Mouse (Mus musculus): ENCODE results near the gene Srrd. TPM values are rescaled to one million over a fixed set of nuclear protein-coding genes. Genes with fewer than 3 reads are reported as not detected.

Srrd gene
- total and polyA plus RNA-seq, 2 experiments from 2014 or later = 52.2 to 67.9 TPM

GRCm38 (mm10) chr5:112370236-112370813 is 27.5 kb upstream of the Srrd start:
- 76% methylated on average over 12 of the region's 12 CpGs for WGBS
- H3K27ac ChIP-seq (ENCODE audit: low read depth, low read length) = peak overlapping the region; percentile 83
- ATAC-seq = no peak

GRCm38 (mm10) chr5:112369326-112369725 is 26.5 kb upstream of the Srrd start:
- H3K9me3 ChIP-seq (ENCODE audit: low read length) = no peaks in the 10 kb centered on the region
- WGBS = 83% methylated on average over 13 of the region's 13 CpGs
- no peaks in the 10 kb centered on the region for H3K27me3 ChIP-seq (ENCODE audit: insufficient read depth, low read length)
- peaks cover 11% of the 10 kb centered on the region; the same call in 1 of the 2 replicates for H3K4me1 ChIP-seq (ENCODE audit: insufficient read depth)
- no peak overlapping the region for H3K27ac ChIP-seq (ENCODE audit: low read depth, low read length)
- 0 out of 2 replicates have a peak overlapping the region, but pooled peaks have one; percentile 3 for H3K9ac ChIP-seq
- no peak for DNase-seq
- no peak for ATAC-seq
- H3K4me3 ChIP-seq (ENCODE audit: low read depth, low read length) = no peak overlapping the region
- no peak overlapping the region for H3K4me2 ChIP-seq (ENCODE audit: low read depth)
- no peak for TF ChIP-seq CTCF (IDR thresholded peaks at IDR 0.05; ENCODE audit: low read depth)
- peaks cover 72% of the 10 kb centered on the region for H3K36me3 ChIP-seq (ENCODE audit: insufficient read depth)

More at GRCm38 (mm10) chr5:112370236-112370813, 27.5 kb upstream of the Srrd start:
- no peak overlapping the region for H3K9ac ChIP-seq
- H3K27me3 ChIP-seq (ENCODE audit: insufficient read depth, low read length) = no peaks in the 10 kb centered on the region
- no peak overlapping the region for H3K4me3 ChIP-seq (ENCODE audit: low read depth, low read length)
- peaks cover 11% of the 10 kb centered on the region; the same call in 1 of the 2 replicates for H3K4me1 ChIP-seq (ENCODE audit: insufficient read depth)
- no peak overlapping the region for H3K4me2 ChIP-seq (ENCODE audit: low read depth)
- TF ChIP-seq CTCF (IDR thresholded peaks at IDR 0.05; ENCODE audit: low read depth) = no peak
- H3K36me3 ChIP-seq (ENCODE audit: insufficient read depth) = peaks cover 71% of the 10 kb centered on the region
- no peak for DNase-seq
- H3K9me3 ChIP-seq (ENCODE audit: low read length) = no peaks in the 10 kb centered on the region

- H3K27ac ChIP-seq (ENCODE audit: low read depth, low read length) = no peak overlapping the region
- DNase-seq = peak; percentile 24
- WGBS = 70% methylated on average over 10 of the region's 10 CpGs
- H3K4me1 ChIP-seq (ENCODE audit: insufficient read depth) = peaks cover 11% of the 10 kb centered on the region; the same call in 1 of the 2 replicates
- no peak overlapping the region for H3K4me3 ChIP-seq (ENCODE audit: low read depth, low read length)
- H3K4me2 ChIP-seq (ENCODE audit: low read depth) = no peak overlapping the region
- no peak for TF ChIP-seq CTCF (IDR thresholded peaks at IDR 0.05; ENCODE audit: low read depth)
- H3K9ac ChIP-seq = no peak overlapping the region
- no peaks in the 10 kb centered on the region for H3K9me3 ChIP-seq (ENCODE audit: low read length)
- H3K27me3 ChIP-seq (ENCODE audit: insufficient read depth, low read length) = no peaks in the 10 kb centered on the region
- peaks cover 70% of the 10 kb centered on the region for H3K36me3 ChIP-seq (ENCODE audit: insufficient read depth)
- no peak for ATAC-seq
Measured at GRCm38 (mm10) chr5:112368666-112369065, 25.8 kb upstream of the Srrd start.

- DNase-seq (no peak), ATAC-seq (no peak)
- no peak overlapping the region for H3K4me3 ChIP-seq (ENCODE audit: low read depth, low read length)
- H3K4me2 ChIP-seq (ENCODE audit: low read depth) = no peak overlapping the region
- no peaks in the 10 kb centered on the region for H3K27me3 ChIP-seq (ENCODE audit: insufficient read depth, low read length)
- H3K9ac ChIP-seq = no peak overlapping the region
- no peaks in the 10 kb centered on the region for H3K9me3 ChIP-seq (ENCODE audit: low read length)
- 91% methylated on average over 12 of the region's 12 CpGs for WGBS
- peaks cover 11% of the 10 kb centered on the region; the same call in 1 of the 2 replicates for H3K4me1 ChIP-seq (ENCODE audit: insufficient read depth)
- no peak overlapping the region for H3K27ac ChIP-seq (ENCODE audit: low read depth, low read length)
- H3K36me3 ChIP-seq (ENCODE audit: insufficient read depth) = peaks cover 73% of the 10 kb centered on the region
- no peak for TF ChIP-seq CTCF (IDR thresholded peaks at IDR 0.05; ENCODE audit: low read depth)
Measured at GRCm38 (mm10) chr5:112367929-112368328, 25.1 kb upstream of the Srrd start.

GRCm38 (mm10) chr5:112367338-112367737 is 24.5 kb upstream of the Srrd start:
- WGBS = 84% methylated on average over 4 of the region's 4 CpGs

GRCm38 (mm10) chr5:112366879-112367278 is 24.0 kb upstream of the Srrd start:
- no peak for TF ChIP-seq CTCF (IDR thresholded peaks at IDR 0.05; ENCODE audit: low read depth)
- no peak overlapping the region for H3K9ac ChIP-seq
- no peaks in the 10 kb centered on the region for H3K27me3 ChIP-seq (ENCODE audit: insufficient read depth, low read length)
- peaks cover 74% of the 10 kb centered on the region for H3K36me3 ChIP-seq (ENCODE audit: insufficient read depth)
- H3K9me3 ChIP-seq (ENCODE audit: low read length) = no peaks in the 10 kb centered on the region
- ATAC-seq = no peak
- no peak overlapping the region for H3K4me2 ChIP-seq (ENCODE audit: low read depth)
- H3K27ac ChIP-seq (ENCODE audit: low read depth, low read length) = no peak overlapping the region
- no peak overlapping the region for H3K4me3 ChIP-seq (ENCODE audit: low read depth, low read length)
- DNase-seq = no peak
- H3K4me1 ChIP-seq (ENCODE audit: insufficient read depth) = peaks cover 4% of the 10 kb centered on the region; the same call in 1 of the 2 replicates
- WGBS = 85% methylated on average over 6 of the region's 6 CpGs

More at GRCm38 (mm10) chr5:112367338-112367737, 24.5 kb upstream of the Srrd start:
- Histone ChIP-seq H3K27me3 (ENCODE audit: insufficient read depth, low read length) (no peaks in the 10 kb centered on the region), H3K9ac (no peak overlapping the region), H3K4me1 (ENCODE audit: insufficient read depth) (peaks cover 7% of the 10 kb centered on the region; the same call in 1 of the 2 replicates), H3K4me3 (ENCODE audit: low read depth, low read length) (no peak overlapping the region), H3K9me3 (ENCODE audit: low read length) (no peaks in the 10 kb centered on the region), H3K27ac (ENCODE audit: low read depth, low read length) (no peak overlapping the region), H3K36me3 (ENCODE audit: insufficient read depth) (peaks cover 74% of the 10 kb centered on the region), H3K4me2 (ENCODE audit: low read depth) (no peak overlapping the region)
- peak; percentile 37; the same call in 1 of the 2 replicates for TF ChIP-seq CTCF (IDR thresholded peaks at IDR 0.05; ENCODE audit: low read depth)
- no peak for ATAC-seq
- no peak for DNase-seq

GRCm38 (mm10) chr5:112364184-112364797 is 21.5 kb upstream of the Srrd start:
- Histone ChIP-seq H3K9ac (no peak overlapping the region), H3K27me3 (ENCODE audit: insufficient read depth, low read length) (no peaks in the 10 kb centered on the region), H3K9me3 (ENCODE audit: low read length) (no peaks in the 10 kb centered on the region), H3K4me3 (ENCODE audit: low read depth, low read length) (no peak overlapping the region), H3K4me2 (ENCODE audit: low read depth) (no peak overlapping the region), H3K27ac (ENCODE audit: low read depth, low read length) (no peak overlapping the region), H3K36me3 (ENCODE audit: insufficient read depth) (peaks cover 56% of the 10 kb centered on the region), H3K4me1 (ENCODE audit: insufficient read depth) (no peaks in the 10 kb centered on the region)
- ATAC-seq = no peak
- 80% methylated on average over 10 of the region's 10 CpGs for WGBS
- DNase-seq = no peak
- no peak for TF ChIP-seq CTCF (IDR thresholded peaks at IDR 0.05; ENCODE audit: low read depth)
